Mouse (Mus musculus): ENCODE results near the gene Skiv2l. TPM values are rescaled to one million over a fixed set of nuclear protein-coding genes. Genes with fewer than 3 reads are reported as not detected.

Skiv2l gene
- polyA plus RNA-seq, 1 experiment from 2014 or later = 54.1 TPM

DNA sequence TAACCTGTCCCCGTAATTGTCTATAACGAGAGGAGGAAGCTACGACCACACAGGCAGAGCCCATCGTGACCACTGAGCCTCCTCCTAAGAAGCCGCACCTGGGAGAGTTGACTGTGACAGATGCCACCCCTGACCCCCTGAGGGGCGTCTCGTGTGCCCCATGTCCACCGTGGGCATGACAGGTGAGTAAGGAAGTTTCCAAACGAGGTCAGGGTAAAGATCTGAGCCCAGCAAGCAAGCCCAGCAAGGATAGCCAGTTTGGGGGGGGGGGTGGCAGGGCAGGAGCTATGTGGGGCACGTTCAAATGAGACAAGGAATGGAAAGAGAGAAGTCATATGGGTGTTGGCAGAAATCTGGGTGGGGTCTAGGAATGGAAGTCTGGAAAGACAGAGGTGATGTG, 55.0 kb downstream of the Skiv2l start:
- no peak overlapping the region for H3K27ac ChIP-seq
- no peak overlapping the region for H3K4me2 ChIP-seq
- ATAC-seq (ENCODE audit: low FRiP score) = no peak

More for the DNA sequence above, 55.0 kb downstream of the Skiv2l start:
- Histone ChIP-seq H3K9me3 (0 out of 2 replicates have a peak, but pooled peaks cover 4% of the 10 kb centered on the region), H3K27me3 (no peaks in the 10 kb centered on the region), H3K36me3 (no peaks in the 10 kb centered on the region), H3K4me1 (replicated peaks) (no peaks in the 10 kb centered on the region), H3K9ac (no peak overlapping the region), H3K4me3 (no peak overlapping the region)
- WGBS = 89% methylated on average over 10 of the region's 10 CpGs

Small RNAs within 50 kb of the gene (microRNA-seq; reads per million reads assigned to microRNA genes)
- gene Mir6970 (not detected), gene Mir6971 (3.3 reads per million, percentile 8 among the genes with 10 or more reads in this experiment), gene Mir6972 (not detected)

Other genes starting within 250 kb of the Skiv2l start
- gene Rnf5, start 246.5 kb downstream of the Skiv2l start, polyA plus RNA-seq (2015; fragmentation: Nextera tagmentation; extraction: Ambion mirVana) = 299 and 301 TPM in 2 replicates
- gene Agpat1, start 245.9 kb downstream of the Skiv2l start, polyA plus RNA-seq (2015; fragmentation: Nextera tagmentation; extraction: Ambion mirVana) = 97.8 and 99.1 TPM in 2 replicates
- gene Egfl8, start 234.2 kb downstream of the Skiv2l start, polyA plus RNA-seq (2015; fragmentation: Nextera tagmentation; extraction: Ambion mirVana) = 11.7 and 12.9 TPM in 2 replicates
- gene Ppt2, start 221.7 kb downstream of the Skiv2l start, polyA plus RNA-seq (2015; fragmentation: Nextera tagmentation; extraction: Ambion mirVana) = 21.7 and 22.7 TPM in 2 replicates
- 5.5 and 5.6 TPM in 2 replicates for gene Prrt1, start 220.7 kb downstream of the Skiv2l start, polyA plus RNA-seq (2015; fragmentation: Nextera tagmentation; extraction: Ambion mirVana)
- 16.9 and 17.6 TPM in 2 replicates for gene Fkbpl, start 205.4 kb downstream of the Skiv2l start, polyA plus RNA-seq (2015; fragmentation: Nextera tagmentation; extraction: Ambion mirVana)
- 117 and 122 TPM in 2 replicates for gene Atf6b, start 203.1 kb downstream of the Skiv2l start, polyA plus RNA-seq (2015; fragmentation: Nextera tagmentation; extraction: Ambion mirVana)
- 0.09 TPM in 2 replicates for gene Tnxb, start 179.7 kb downstream of the Skiv2l start, polyA plus RNA-seq (2015; fragmentation: Nextera tagmentation; extraction: Ambion mirVana)
- 0.09 TPM in 1 of 2 replicates, not detected in the other for gene C4b, start 106.3 kb downstream of the Skiv2l start, polyA plus RNA-seq (2015; fragmentation: Nextera tagmentation; extraction: Ambion mirVana)
- gene Cyp21a1, start 45.6 kb downstream of the Skiv2l start, polyA plus RNA-seq (2015; fragmentation: Nextera tagmentation; extraction: Ambion mirVana) = not detected in 2 replicates
- 36.5 and 40.5 TPM in 2 replicates for gene Stk19, start 13.3 kb downstream of the Skiv2l start, polyA plus RNA-seq (2015; fragmentation: Nextera tagmentation; extraction: Ambion mirVana)
- gene Dxo, start 13.2 kb downstream of the Skiv2l start, polyA plus RNA-seq (2015; fragmentation: Nextera tagmentation; extraction: Ambion mirVana) = 68.9 and 69.6 TPM in 2 replicates
- gene Nelfe, start 181 bp upstream of the Skiv2l start, polyA plus RNA-seq (2015; fragmentation: Nextera tagmentation; extraction: Ambion mirVana) = 82.7 and 88.9 TPM in 2 replicates
- 1.9 TPM in 2 replicates for gene Cfb, start 12.3 kb upstream of the Skiv2l start, polyA plus RNA-seq (2015; fragmentation: Nextera tagmentation; extraction: Ambion mirVana)
- 13.5 and 13.9 TPM in 2 replicates for gene Zbtb12, start 29.3 kb upstream of the Skiv2l start, polyA plus RNA-seq (2015; fragmentation: Nextera tagmentation; extraction: Ambion mirVana)
- gene Gm20547, start 31.8 kb upstream of the Skiv2l start, polyA plus RNA-seq (2015; fragmentation: Nextera tagmentation; extraction: Ambion mirVana) = 0.10 TPM in 1 of 2 replicates, not detected in the other
- gene C2, start 48.1 kb upstream of the Skiv2l start, polyA plus RNA-seq (2015; fragmentation: Nextera tagmentation; extraction: Ambion mirVana) = 1.4 and 2.3 TPM in 2 replicates
- 90.1 and 98.0 TPM in 2 replicates for gene Ehmt2, start 48.3 kb upstream of the Skiv2l start, polyA plus RNA-seq (2015; fragmentation: Nextera tagmentation; extraction: Ambion mirVana)
- 0.17 TPM in 1 of 2 replicates, not detected in the other for gene Slc44a4, start 64.3 kb upstream of the Skiv2l start, polyA plus RNA-seq (2015; fragmentation: Nextera tagmentation; extraction: Ambion mirVana)
- gene Neu1, start 81.0 kb upstream of the Skiv2l start, polyA plus RNA-seq (2015; fragmentation: Nextera tagmentation; extraction: Ambion mirVana) = 30.6 and 31.5 TPM in 2 replicates
- gene Hspa1b, start 109.0 kb upstream of the Skiv2l start, polyA plus RNA-seq (2015; fragmentation: Nextera tagmentation; extraction: Ambion mirVana) = 0.26 and 0.32 TPM in 2 replicates
- not detected in 2 replicates for gene Gm20481, start 119.7 kb upstream of the Skiv2l start, polyA plus RNA-seq (2015; fragmentation: Nextera tagmentation; extraction: Ambion mirVana)
- 4.0 and 4.6 TPM in 2 replicates for gene Hspa1a, start 121.9 kb upstream of the Skiv2l start, polyA plus RNA-seq (2015; fragmentation: Nextera tagmentation; extraction: Ambion mirVana)
- gene Hspa1l, start 122.5 kb upstream of the Skiv2l start, polyA plus RNA-seq (2015; fragmentation: Nextera tagmentation; extraction: Ambion mirVana) = 0.85 and 1.1 TPM in 2 replicates
- gene Lsm2, start 131.7 kb upstream of the Skiv2l start, polyA plus RNA-seq (2015; fragmentation: Nextera tagmentation; extraction: Ambion mirVana) = 112 and 117 TPM in 2 replicates
- gene Vars, start 150.8 kb upstream of the Skiv2l start, polyA plus RNA-seq (2015; fragmentation: Nextera tagmentation; extraction: Ambion mirVana) = 57.3 TPM in 2 replicates
- 0.16 and 0.18 TPM in 2 replicates for gene Vwa7, start 166.4 kb upstream of the Skiv2l start, polyA plus RNA-seq (2015; fragmentation: Nextera tagmentation; extraction: Ambion mirVana)
- 2.5 and 2.9 TPM in 2 replicates for gene Sapcd1, start 177.8 kb upstream of the Skiv2l start, polyA plus RNA-seq (2015; fragmentation: Nextera tagmentation; extraction: Ambion mirVana)
- gene Msh5, start 196.5 kb upstream of the Skiv2l start, polyA plus RNA-seq (2015; fragmentation: Nextera tagmentation; extraction: Ambion mirVana) = 2.7 and 3.5 TPM in 2 replicates
- 100 and 102 TPM in 2 replicates for gene Clic1, start 199.8 kb upstream of the Skiv2l start, polyA plus RNA-seq (2015; fragmentation: Nextera tagmentation; extraction: Ambion mirVana)
- gene Ddah2, start 208.8 kb upstream of the Skiv2l start, polyA plus RNA-seq (2015; fragmentation: Nextera tagmentation; extraction: Ambion mirVana) = 420 and 426 TPM in 2 replicates
- gene Ly6g6c, start 215.2 kb upstream of the Skiv2l start, polyA plus RNA-seq (2015; fragmentation: Nextera tagmentation; extraction: Ambion mirVana) = not detected in 2 replicates
- gene Mpig6b, start 216.0 kb upstream of the Skiv2l start, polyA plus RNA-seq (2015; fragmentation: Nextera tagmentation; extraction: Ambion mirVana) = 0.25 and 0.31 TPM in 2 replicates
- 0.45 TPM in 1 of 2 replicates, not detected in the other for gene Ly6g6e, start 226.7 kb upstream of the Skiv2l start, polyA plus RNA-seq (2015; fragmentation: Nextera tagmentation; extraction: Ambion mirVana)
- gene Ly6g6d, start 227.9 kb upstream of the Skiv2l start, polyA plus RNA-seq (2015; fragmentation: Nextera tagmentation; extraction: Ambion mirVana) = 0.61 and 1.1 TPM in 2 replicates
- gene Ly6g6f, start 235.4 kb upstream of the Skiv2l start, polyA plus RNA-seq (2015; fragmentation: Nextera tagmentation; extraction: Ambion mirVana) = 0.19 and 0.28 TPM in 2 replicates
- gene Abhd16a, start 239.1 kb upstream of the Skiv2l start, polyA plus RNA-seq (2015; fragmentation: Nextera tagmentation; extraction: Ambion mirVana) = 86.9 and 93.8 TPM in 2 replicates